Mouse (Mus musculus) embryonic fibroblast, embryonic 13.5 days (primary cell): ENCODE measurements around the gene Enpp3. TPM values are rescaled to one million over a fixed set of nuclear protein-coding genes. Genes with fewer than 3 reads are reported as not detected.

Experiments used
- H3K27ac ChIP-seq: 2 replicates; pipeline ENCODE4 v1.5.1; 2012; ENCODE audit warnings: low read length, control low read depth, inconsistent platforms; ENCODE audit not compliant: insufficient read depth
- H3K4me1 ChIP-seq: 2 replicates; pipeline ENCODE4 v1.6.1; 2011; ENCODE audit warnings: low read length; ENCODE audit not compliant: control insufficient read depth, insufficient read depth
- H3K4me3 ChIP-seq: 2 replicates; pipeline ENCODE4 v1.5.1; 2011; ENCODE audit warnings: mild to moderate bottlenecking, control low read depth, low read length; ENCODE audit not compliant: insufficient read depth
- CTCF ChIP-seq: IDR thresholded peaks from 2 replicates; pipeline ENCODE4 v1.5.1; 2011; ENCODE audit warnings: mild to moderate bottlenecking, control low read depth, low read length, moderate library complexity, borderline replicate concordance; ENCODE audit not compliant: insufficient read depth
- POLR2A ChIP-seq: IDR thresholded peaks from 2 replicates; pipeline ENCODE4 v1.6.1; 2011; ENCODE audit warnings: low read depth, mild to moderate bottlenecking, control low read depth, low read length, moderate library complexity
- polyA plus RNA-seq: library from polyadenylated mRNA; stranded (reverse); fragments of >200 nt; gene quantifications from 2 replicates; pipeline ENCODE4 v1.2.4, GENCODE M21; 2011; ENCODE audit warnings: low read depth; ENCODE audit not compliant: missing spikeins, insufficient read length

Enpp3 gene
- polyA plus RNA-seq, 1 experiment: 10.9 TPM

- Histone ChIP-seq H3K27ac (peak overlapping the region; percentile 49; the same call in 1 of the 2 replicates), H3K4me1 (peaks cover 3% of the 10 kb centered on the region; the same call in 1 of the 2 replicates), H3K4me3 (peak overlapping the region; percentile 6; the same call in 1 of the 2 replicates)
- no peak for TF ChIP-seq POLR2A
- TF ChIP-seq CTCF: no peak
Measured at GRCm38 (mm10) chr10:24835702-24836342, 6.8 kb downstream of the Enpp3 start.

- TF ChIP-seq CTCF: no peak
- no peak for TF ChIP-seq POLR2A
- Histone ChIP-seq H3K27ac (peak overlapping the region; percentile 34; the same call in 1 of the 2 replicates), H3K4me1 (peaks cover 3% of the 10 kb centered on the region; the same call in 1 of the 2 replicates), H3K4me3 (no peak overlapping the region)
Measured at GRCm38 (mm10) chr10:24834634-24835371, 7.8 kb downstream of the Enpp3 start.

- H3K27ac ChIP-seq: no peak overlapping the region
- no peak for TF ChIP-seq POLR2A
- TF ChIP-seq CTCF: no peak
- peaks cover 3% of the 10 kb centered on the region; the same call in 1 of the 2 replicates for H3K4me1 ChIP-seq
- no peak overlapping the region for H3K4me3 ChIP-seq
Measured at GRCm38 (mm10) chr10:24832306-24832705, 10.3 kb downstream of the Enpp3 start.

- TF ChIP-seq POLR2A (no peak), CTCF (no peak)
- H3K4me1 ChIP-seq: peaks cover 3% of the 10 kb centered on the region; the same call in 1 of the 2 replicates
- no peak overlapping the region for H3K4me3 ChIP-seq
- no peak overlapping the region for H3K27ac ChIP-seq
Measured at GRCm38 (mm10) chr10:24831377-24832095, 11.1 kb downstream of the Enpp3 start.

- Histone ChIP-seq H3K27ac (no peak overlapping the region), H3K4me1 (no peaks in the 10 kb centered on the region), H3K4me3 (no peak overlapping the region)
- TF ChIP-seq CTCF (no peak), POLR2A (no peak)
Measured at GRCm38 (mm10) chr10:24830448-24830847, 12.2 kb downstream of the Enpp3 start.

GRCm38 (mm10) chr10:24828136-24828535, 14.5 kb downstream of the Enpp3 start:
- H3K4me3 ChIP-seq: no peak overlapping the region
- H3K4me1 ChIP-seq: peaks cover 6% of the 10 kb centered on the region
- TF ChIP-seq CTCF: no peak
- TF ChIP-seq POLR2A: no peak
- H3K27ac ChIP-seq: no peak overlapping the region

- TF ChIP-seq POLR2A (no peak), CTCF (no peak)
- Histone ChIP-seq H3K4me3 (no peak overlapping the region), H3K4me1 (peaks cover 9% of the 10 kb centered on the region), H3K27ac (no peak overlapping the region)
Measured at GRCm38 (mm10) chr10:24826130-24826529, 16.5 kb downstream of the Enpp3 start.

- TF ChIP-seq CTCF (no peak), POLR2A (no peak)
- H3K4me1 ChIP-seq: peaks cover 9% of the 10 kb centered on the region
- no peak overlapping the region for H3K4me3 ChIP-seq
- no peak overlapping the region for H3K27ac ChIP-seq
Measured at GRCm38 (mm10) chr10:24825456-24826081, 17.1 kb downstream of the Enpp3 start.

GRCm38 (mm10) chr10:24824621-24825020, 18.0 kb downstream of the Enpp3 start:
- Histone ChIP-seq H3K4me1 (peaks cover 9% of the 10 kb centered on the region), H3K4me3 (no peak overlapping the region), H3K27ac (no peak overlapping the region)
- TF ChIP-seq CTCF (no peak), POLR2A (no peak)
